Mouse (Mus musculus): ENCODE results near the gene Gm17617. TPM values are rescaled to one million over a fixed set of nuclear protein-coding genes. Genes with fewer than 3 reads are reported as not detected.

Gm17617 gene
- polyA plus RNA-seq, 1 experiment: not detected

GRCm38 (mm10) chr13:55152621-55153415 is 19.5 kb upstream of the Gm17617 start, which contains the start of gene Fgfr4:
Gene Fgfr4, plus strand, starts transcription at chr13:55152640.
- Histone ChIP-seq H3K27ac (ENCODE audit: insufficient read depth, low read length) (no peak within 1 kb of the TSS), H3K4me3 (ENCODE audit: insufficient read depth, low read length) (no peak within 1 kb of the TSS), H3K4me1 (ENCODE audit: control insufficient read depth, insufficient read depth, low read length) (no peaks in the 10 kb centered on the region)
- no peak for TF ChIP-seq POLR2A (IDR thresholded peaks at IDR 0.05; ENCODE audit: extremely low read depth, insufficient read depth, low read length)
- TF ChIP-seq CTCF (IDR thresholded peaks at IDR 0.05; ENCODE audit: extremely low read depth, insufficient read depth, low read length): no peak

GRCm38 (mm10) chr13:55140271-55140670 is 6.9 kb upstream of the Gm17617 start:
- Histone ChIP-seq H3K27ac (ENCODE audit: insufficient read depth, low read length) (no peak overlapping the region), H3K4me3 (ENCODE audit: insufficient read depth, low read length) (no peak overlapping the region), H3K4me1 (ENCODE audit: control insufficient read depth, insufficient read depth, low read length) (no peaks in the 10 kb centered on the region)
- TF ChIP-seq CTCF (IDR thresholded peaks at IDR 0.05; ENCODE audit: extremely low read depth, insufficient read depth, low read length): no peak
- no peak for TF ChIP-seq POLR2A (IDR thresholded peaks at IDR 0.05; ENCODE audit: extremely low read depth, insufficient read depth, low read length)

DNA sequence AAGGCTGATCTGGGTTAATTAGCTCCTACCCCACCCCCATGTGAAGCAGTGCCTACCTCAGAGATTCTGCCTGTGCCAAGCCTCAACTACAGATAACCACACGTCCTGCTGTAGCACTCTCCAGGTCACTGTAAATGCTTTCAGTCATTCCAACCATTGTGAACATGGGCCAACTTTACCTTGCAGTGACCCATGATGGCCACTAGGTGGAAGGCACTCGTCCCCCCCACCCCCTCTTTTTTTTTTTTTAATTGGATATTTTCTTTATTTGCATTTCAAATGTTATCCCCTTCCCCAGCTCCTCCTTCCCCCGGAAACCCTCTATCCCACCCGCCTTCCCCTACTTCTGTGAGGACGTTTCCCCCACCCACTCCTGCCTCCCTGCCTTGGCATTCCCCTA is 2.0 kb upstream of the Gm17617 start:
- H3K4me3 ChIP-seq (ENCODE audit: insufficient read depth, low read length): no peak overlapping the region
- no peak overlapping the region for H3K27ac ChIP-seq (ENCODE audit: insufficient read depth, low read length)
- TF ChIP-seq POLR2A (IDR thresholded peaks at IDR 0.05; ENCODE audit: extremely low read depth, insufficient read depth, low read length) (no peak), CTCF (IDR thresholded peaks at IDR 0.05; ENCODE audit: extremely low read depth, insufficient read depth, low read length) (peak; percentile 50)
- no peaks in the 10 kb centered on the region for H3K4me1 ChIP-seq (ENCODE audit: control insufficient read depth, insufficient read depth, low read length)

DNA sequence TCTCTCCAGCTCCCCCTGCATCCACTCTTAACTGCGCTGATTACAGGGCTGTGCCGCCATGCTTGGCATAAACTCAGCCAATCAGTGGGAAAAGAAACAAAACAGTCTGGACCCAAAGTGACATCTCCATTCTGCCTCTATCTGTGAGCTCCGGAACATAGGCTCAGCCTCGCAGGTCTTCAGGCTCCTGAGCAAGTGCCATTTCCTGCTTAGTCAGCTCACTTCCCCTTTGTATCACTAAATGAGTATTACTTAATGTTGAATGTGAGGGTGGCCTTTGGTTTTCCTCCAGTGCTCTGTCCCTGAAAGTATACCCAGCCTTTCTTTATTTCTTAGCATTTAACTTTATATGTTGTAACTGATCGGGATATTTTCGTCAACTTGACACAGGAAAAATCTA is 8.4 kb downstream of the Gm17617 start:
- H3K27ac ChIP-seq (ENCODE audit: insufficient read depth, low read length): no peak overlapping the region
- no peaks in the 10 kb centered on the region for H3K4me1 ChIP-seq (ENCODE audit: control insufficient read depth, insufficient read depth, low read length)
- TF ChIP-seq POLR2A (IDR thresholded peaks at IDR 0.05; ENCODE audit: extremely low read depth, insufficient read depth, low read length) (no peak), CTCF (IDR thresholded peaks at IDR 0.05; ENCODE audit: extremely low read depth, insufficient read depth, low read length) (no peak)
- no peak overlapping the region for H3K4me3 ChIP-seq (ENCODE audit: insufficient read depth, low read length)

DNA sequence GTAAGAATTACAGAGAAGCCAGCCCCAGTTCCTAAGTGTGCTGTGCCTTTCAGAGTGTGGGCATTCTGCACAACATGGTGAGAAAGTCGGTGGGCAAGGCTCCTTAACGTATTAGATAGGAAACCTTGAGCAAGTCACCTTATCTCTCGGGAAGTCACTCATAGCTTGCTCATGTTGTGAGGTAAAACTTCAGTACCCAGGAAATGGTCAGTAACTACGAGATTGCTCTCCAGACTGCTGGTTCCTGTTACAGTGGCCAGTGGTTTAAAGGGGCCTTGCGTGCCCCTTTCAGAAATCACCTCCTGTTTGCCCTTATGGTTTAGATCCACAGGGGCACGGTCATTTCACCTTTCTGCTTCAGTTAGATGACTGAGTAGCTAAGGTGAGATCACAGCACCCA is 19.0 kb downstream of the Gm17617 start:
- H3K4me3 ChIP-seq (ENCODE audit: insufficient read depth, low read length): no peak overlapping the region
- TF ChIP-seq POLR2A (IDR thresholded peaks at IDR 0.05; ENCODE audit: extremely low read depth, insufficient read depth, low read length): no peak
- no peak overlapping the region for H3K27ac ChIP-seq (ENCODE audit: insufficient read depth, low read length)
- H3K4me1 ChIP-seq (ENCODE audit: control insufficient read depth, insufficient read depth, low read length): no peaks in the 10 kb centered on the region

DNA sequence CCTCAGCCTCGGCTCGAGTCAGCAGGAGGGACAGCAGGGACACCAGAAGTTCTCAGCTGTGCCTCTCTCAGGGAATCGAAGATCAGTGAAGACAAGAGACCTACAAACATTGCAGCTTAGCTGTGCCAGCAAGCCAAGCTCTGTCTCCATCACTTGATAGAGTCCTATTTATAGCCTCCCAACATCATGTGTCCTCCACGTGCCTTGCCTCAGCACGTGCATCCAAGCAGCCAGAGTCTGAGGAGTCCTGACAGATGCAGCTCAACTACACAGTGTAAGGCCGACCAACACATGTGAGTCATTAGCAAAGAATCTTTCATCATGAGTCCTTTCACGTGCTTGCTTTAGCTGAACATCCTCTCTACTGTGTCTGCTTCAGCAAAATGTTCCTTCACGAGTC is 25.7 kb downstream of the Gm17617 start:
- no peak overlapping the region for H3K27ac ChIP-seq (ENCODE audit: insufficient read depth, low read length)
- no peak overlapping the region for H3K4me3 ChIP-seq (ENCODE audit: insufficient read depth, low read length)
- peaks cover 10% of the 10 kb centered on the region for H3K4me1 ChIP-seq (ENCODE audit: control insufficient read depth, insufficient read depth, low read length)
- TF ChIP-seq CTCF (IDR thresholded peaks at IDR 0.05; ENCODE audit: extremely low read depth, insufficient read depth, low read length): no peak
- no peak for TF ChIP-seq POLR2A (IDR thresholded peaks at IDR 0.05; ENCODE audit: extremely low read depth, insufficient read depth, low read length)

DNA sequence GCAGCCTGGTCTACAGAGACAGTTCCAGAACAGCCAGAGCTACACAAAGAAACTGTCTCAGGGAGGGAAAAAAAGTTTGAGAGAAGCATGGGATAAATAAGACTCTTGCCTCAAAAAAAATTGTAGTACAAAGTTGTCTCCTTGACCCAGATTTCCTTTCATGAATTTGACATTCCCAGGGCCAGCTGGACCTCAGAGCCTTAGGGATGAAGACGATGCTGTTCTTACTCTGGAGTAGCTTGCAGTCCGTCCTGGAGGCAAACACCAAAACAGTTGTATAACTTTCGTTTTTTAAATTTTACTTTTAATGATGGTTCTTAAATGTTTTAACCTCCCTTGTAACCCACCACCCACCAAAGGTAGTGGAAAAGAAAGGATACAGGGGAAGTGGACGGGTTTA is 26.2 kb downstream of the Gm17617 start:
- TF ChIP-seq POLR2A (IDR thresholded peaks at IDR 0.05; ENCODE audit: extremely low read depth, insufficient read depth, low read length) (no peak), CTCF (IDR thresholded peaks at IDR 0.05; ENCODE audit: extremely low read depth, insufficient read depth, low read length) (no peak)
- H3K4me3 ChIP-seq (ENCODE audit: insufficient read depth, low read length): no peak overlapping the region
- peaks cover 10% of the 10 kb centered on the region for H3K4me1 ChIP-seq (ENCODE audit: control insufficient read depth, insufficient read depth, low read length)
- H3K27ac ChIP-seq (ENCODE audit: insufficient read depth, low read length): no peak overlapping the region

GRCm38 (mm10) chr13:55105953-55106691 is 27.2 kb downstream of the Gm17617 start:
- peak overlapping the region; percentile 76 for H3K4me3 ChIP-seq (ENCODE audit: insufficient read depth, low read length)
- no peak overlapping the region for H3K27ac ChIP-seq (ENCODE audit: insufficient read depth, low read length)
- no peak for TF ChIP-seq CTCF (IDR thresholded peaks at IDR 0.05; ENCODE audit: extremely low read depth, insufficient read depth, low read length)
- no peak for TF ChIP-seq POLR2A (IDR thresholded peaks at IDR 0.05; ENCODE audit: extremely low read depth, insufficient read depth, low read length)
- H3K4me1 ChIP-seq (ENCODE audit: control insufficient read depth, insufficient read depth, low read length): peaks cover 10% of the 10 kb centered on the region

- Histone ChIP-seq H3K4me3 (ENCODE audit: insufficient read depth, low read length) (peak within 1 kb of the TSS; percentile 76), H3K27ac (ENCODE audit: insufficient read depth, low read length) (peak within 1 kb of the TSS; percentile 6; the same call in 1 of the 2 replicates), H3K4me1 (ENCODE audit: control insufficient read depth, insufficient read depth, low read length) (peaks cover 10% of the 10 kb centered on the region)
- TF ChIP-seq POLR2A (IDR thresholded peaks at IDR 0.05; ENCODE audit: extremely low read depth, insufficient read depth, low read length): peak; percentile 89
- TF ChIP-seq CTCF (IDR thresholded peaks at IDR 0.05; ENCODE audit: extremely low read depth, insufficient read depth, low read length): no peak
Observed at GRCm38 (mm10) chr13:55105045-55105952, 28.0 kb downstream of the Gm17617 start, which contains the start of gene Zfp346. Gene Zfp346, plus strand, starts transcription at chr13:55105311.

Measured in cortical plate, adult 2 months (tissue).